Mouse (Mus musculus) neural tube, embryonic 14.5 days (tissue): Measurements from ENCODE around the gene Sh3glb1. TPM values are rescaled to one million over a fixed set of nuclear protein-coding genes. Genes with fewer than 3 reads are reported as not detected.

Source experiments
- ATAC-seq: fragments of 200-750 bp; cut with Nextera tagmentation; 2 replicates; pipeline ENCODE4 v1.8.0; 2017; ENCODE audit warnings: low read depth, mild to moderate bottlenecking, moderate TSS enrichment, moderate library complexity
- H3K27ac ChIP-seq: fragments of 300-500 bp; sonication (generic); 2 replicates; pipeline ENCODE4 v1.5.1; 2014; ENCODE audit warnings: low read depth, mild to moderate bottlenecking, control low read depth, low read length, moderate library complexity, mixed read lengths
- H3K27me3 ChIP-seq: fragments of 300-500 bp; sonication (generic); 2 replicates; pipeline ENCODE4 v1.6.1; 2014; ENCODE audit warnings: low read length; ENCODE audit not compliant: control insufficient read depth, insufficient read depth
- H3K36me3 ChIP-seq: fragments of 300-500 bp; sonication (generic); 2 replicates; pipeline ENCODE4 v1.6.1; 2014; ENCODE audit warnings: low read length, mixed read lengths; ENCODE audit not compliant: control insufficient read depth, insufficient read depth
- H3K4me1 ChIP-seq: fragments of 300-500 bp; sonication (generic); 2 replicates; pipeline ENCODE4 v1.6.1; 2014; ENCODE audit warnings: low read length; ENCODE audit not compliant: control insufficient read depth, insufficient read depth
- H3K4me2 ChIP-seq: fragments of 300-500 bp; sonication (generic); 2 replicates; pipeline ENCODE4 v1.6.1; 2014; ENCODE audit warnings: mild to moderate bottlenecking, low read depth, low read length, control low read depth
- H3K4me3 ChIP-seq: fragments of 300-500 bp; sonication (generic); 2 replicates; pipeline ENCODE4 v1.5.1; 2014; ENCODE audit warnings: low read depth, low read length, control low read depth, mixed read lengths
- H3K9ac ChIP-seq: fragments of 300-500 bp; sonication (generic); replicated peaks from 2 replicates; pipeline ENCODE4 v1.6.1; 2014; ENCODE audit warnings: low read depth, mild to moderate bottlenecking, control low read depth, low read length, mixed read lengths
- H3K9me3 ChIP-seq: fragments of 300-500 bp; sonication (generic); 2 replicates; pipeline ENCODE4 v1.6.1; 2016; ENCODE audit warnings: low read length; ENCODE audit not compliant: control insufficient read depth
- WGBS: fragments of 180-500 bp; shearing (Covaris S2); extraction: QIAGEN DNeasy Blood & Tissue Kit; methylation state at CpG from one replicate; pipeline ENCODE4 v1.1.7; 2014; 5-methylcytosine and 5-hydroxymethylcytosine counted together
- polyA plus RNA-seq: library from polyadenylated mRNA; unstranded; fragments of >200 nt; fragmentation: Nextera tagmentation; extraction: Ambion mirVana; gene quantifications from 2 replicates; pipeline ENCODE4 v1.2.1, GENCODE M21; 2014

Sh3glb1 gene
- polyA plus RNA-seq, 1 experiment from 2014 or later = 122 TPM

GRCm38 (mm10) chr3:144698790-144699433, 21.2 kb downstream of the Sh3glb1 start:
- ATAC-seq = no peak
- peaks cover 47% of the 10 kb centered on the region for H3K36me3 ChIP-seq
- no peaks in the 10 kb centered on the region for H3K27me3 ChIP-seq
- WGBS = 90% methylated on average over 5 of the region's 5 CpGs
- H3K27ac ChIP-seq = no peak overlapping the region
- H3K4me2 ChIP-seq = no peak overlapping the region
- no peaks in the 10 kb centered on the region for H3K4me1 ChIP-seq
- H3K4me3 ChIP-seq = no peak overlapping the region
- no peaks in the 10 kb centered on the region for H3K9me3 ChIP-seq
- no peak overlapping the region for H3K9ac ChIP-seq

- ATAC-seq = no peak
- Histone ChIP-seq H3K27me3 (no peaks in the 10 kb centered on the region), H3K36me3 (peaks cover 42% of the 10 kb centered on the region), H3K4me1 (no peaks in the 10 kb centered on the region), H3K9ac (no peak overlapping the region), H3K4me3 (no peak overlapping the region), H3K4me2 (no peak overlapping the region), H3K27ac (no peak overlapping the region), H3K9me3 (no peaks in the 10 kb centered on the region)
- WGBS = 86% methylated on average over 3 of the region's 3 CpGs
Measured at GRCm38 (mm10) chr3:144697942-144698341, 22.2 kb downstream of the Sh3glb1 start.

- no peak overlapping the region for H3K9ac ChIP-seq
- WGBS = 85% methylated on average over 5 of the region's 5 CpGs
- no peak overlapping the region for H3K4me3 ChIP-seq
- no peaks in the 10 kb centered on the region for H3K9me3 ChIP-seq
- peaks cover 39% of the 10 kb centered on the region for H3K36me3 ChIP-seq
- H3K4me1 ChIP-seq = no peaks in the 10 kb centered on the region
- H3K27ac ChIP-seq = no peak overlapping the region
- no peaks in the 10 kb centered on the region for H3K27me3 ChIP-seq
- no peak for ATAC-seq
- no peak overlapping the region for H3K4me2 ChIP-seq
Measured at GRCm38 (mm10) chr3:144697154-144697553, 23.0 kb downstream of the Sh3glb1 start.

- no peak overlapping the region for H3K4me2 ChIP-seq
- H3K27ac ChIP-seq = no peak overlapping the region
- H3K4me1 ChIP-seq = no peaks in the 10 kb centered on the region
- no peak for ATAC-seq
- no peak overlapping the region for H3K9ac ChIP-seq
- H3K4me3 ChIP-seq = no peak overlapping the region
- H3K9me3 ChIP-seq = no peaks in the 10 kb centered on the region
- WGBS = 92% methylated on average over 7 of the region's 7 CpGs
- no peaks in the 10 kb centered on the region for H3K27me3 ChIP-seq
- peaks cover 41% of the 10 kb centered on the region for H3K36me3 ChIP-seq
Measured at GRCm38 (mm10) chr3:144694941-144695340, 25.2 kb downstream of the Sh3glb1 start.

- Histone ChIP-seq H3K4me3 (no peak overlapping the region), H3K27ac (no peak overlapping the region), H3K9ac (no peak overlapping the region), H3K27me3 (no peaks in the 10 kb centered on the region), H3K4me1 (no peaks in the 10 kb centered on the region), H3K4me2 (no peak overlapping the region), H3K36me3 (peaks cover 36% of the 10 kb centered on the region), H3K9me3 (no peaks in the 10 kb centered on the region)
- whole genome bisulfite sequencing = 92% methylated on average over 10 of the region's 10 CpGs
- ATAC-seq = no peak
Measured at GRCm38 (mm10) chr3:144694040-144694439, 26.1 kb downstream of the Sh3glb1 start.

GRCm38 (mm10) chr3:144692052-144692451, 28.1 kb downstream of the Sh3glb1 start:
- H3K9ac ChIP-seq = no peak overlapping the region
- H3K4me1 ChIP-seq = no peaks in the 10 kb centered on the region
- H3K4me3 ChIP-seq = no peak overlapping the region
- peaks cover 35% of the 10 kb centered on the region for H3K36me3 ChIP-seq
- H3K4me2 ChIP-seq = no peak overlapping the region
- no peak overlapping the region for H3K27ac ChIP-seq
- H3K27me3 ChIP-seq = no peaks in the 10 kb centered on the region
- H3K9me3 ChIP-seq = no peaks in the 10 kb centered on the region
- WGBS = 52% methylated on average over 3 of the region's 3 CpGs
- ATAC-seq = no peak

GRCm38 (mm10) chr3:144689236-144689635, 30.9 kb downstream of the Sh3glb1 start:
- Histone ChIP-seq H3K9ac (no peak overlapping the region), H3K4me2 (no peak overlapping the region), H3K27ac (no peak overlapping the region), H3K4me1 (no peaks in the 10 kb centered on the region), H3K36me3 (peaks cover 8% of the 10 kb centered on the region; the same call in 1 of the 2 replicates), H3K27me3 (no peaks in the 10 kb centered on the region), H3K4me3 (no peak overlapping the region), H3K9me3 (no peaks in the 10 kb centered on the region)
- 14% methylated on average over 11 of the region's 11 CpGs for WGBS
- ATAC-seq = peak; percentile 72; the same call in 1 of the 2 replicates

GRCm38 (mm10) chr3:144688284-144688683, 31.9 kb downstream of the Sh3glb1 start:
- no peak overlapping the region for H3K4me2 ChIP-seq
- H3K4me1 ChIP-seq = no peaks in the 10 kb centered on the region
- WGBS = 79% methylated on average over 8 of the region's 8 CpGs
- peaks cover 6% of the 10 kb centered on the region; the same call in 1 of the 2 replicates for H3K36me3 ChIP-seq
- no peak overlapping the region for H3K27ac ChIP-seq
- H3K9me3 ChIP-seq = no peaks in the 10 kb centered on the region
- no peak for ATAC-seq
- no peak overlapping the region for H3K4me3 ChIP-seq
- no peaks in the 10 kb centered on the region for H3K27me3 ChIP-seq
- no peak overlapping the region for H3K9ac ChIP-seq

GRCm38 (mm10) chr3:144687618-144688017, 32.5 kb downstream of the Sh3glb1 start:
- Histone ChIP-seq H3K4me1 (no peaks in the 10 kb centered on the region), H3K27ac (no peak overlapping the region), H3K36me3 (peaks cover 6% of the 10 kb centered on the region; the same call in 1 of the 2 replicates), H3K4me2 (no peak overlapping the region), H3K4me3 (no peak overlapping the region), H3K9ac (no peak overlapping the region), H3K27me3 (no peaks in the 10 kb centered on the region), H3K9me3 (no peaks in the 10 kb centered on the region)
- WGBS = 89% methylated on average over 9 of the region's 9 CpGs
- ATAC-seq = no peak
